8 mouse cellular contexts compared by ENCODE assay signal in genomic region chr8:90347581-90348177, GRCm38 (mm10). TPM values are rescaled to one million over a fixed set of nuclear protein-coding genes. Genes with fewer than 3 reads are reported as not detected.
DNase-seq lines count a peak whose midpoint lies in the region; ATAC-seq lines count a peak whose summit lies in the region.

No protein-coding gene starts in this region.

- H3K36me3 ChIP-seq in forebrain, embryonic 15.5 days = no peaks in the 10 kb centered on the region
- H3K36me3 ChIP-seq in kidney, embryonic 16.5 days (ENCODE audit: insufficient read depth, low read length) = no peaks in the 10 kb centered on the region

- no peaks in the 10 kb centered on the region for H3K27me3 ChIP-seq in forebrain, embryonic 15.5 days
- H3K27me3 ChIP-seq in kidney, embryonic 16.5 days (ENCODE audit: insufficient read depth, low read length) = peaks cover 7% of the 10 kb centered on the region; the same call in 1 of the 2 replicates

- peak overlapping the region; percentile 61 for H3K4me2 ChIP-seq in forebrain, embryonic 15.5 days (replicated peaks)
- H3K4me2 ChIP-seq in kidney, embryonic 16.5 days (replicated peaks; ENCODE audit: low read depth, low read length) = peak overlapping the region; percentile 79

- H3K4me1 ChIP-seq in forebrain, embryonic 15.5 days = peaks cover 50% of the 10 kb centered on the region
- H3K4me1 ChIP-seq in kidney, embryonic 16.5 days (ENCODE audit: insufficient read depth, low read length) = peaks cover 32% of the 10 kb centered on the region

- ATAC-seq in forebrain, embryonic 15.5 days (replicated peaks) = peak; percentile 61
- ATAC-seq in kidney, embryonic 16.5 days (ENCODE audit: low FRiP score, low TSS enrichment) = peak; percentile 53
- ATAC-seq in megakaryocyte, adult 5-6 weeks (ENCODE audit: poor library complexity, severe bottlenecking) = peak; percentile 47

- peak overlapping the region; percentile 96 for H3K27ac ChIP-seq in forebrain, embryonic 15.5 days (replicated peaks)
- peak overlapping the region; percentile 95 for H3K27ac ChIP-seq in kidney, embryonic 16.5 days (ENCODE audit: low read length)

- peak; percentile 12 for DNase-seq in gastrocnemius, postnatal 14 days
- DNase-seq in gastrocnemius, adult 8-10 months (ENCODE audit: low spot score in 2 of 2) = no peak
- DNase-seq in R1 (ENCODE audit: low read depth, low spot score) = peak; percentile 18
- peak; percentile 20 to 26 for DNase-seq in thymus, adult 18-20 months
- no peak for DNase-seq in urinary bladder, postnatal 10 days (ENCODE audit: low spot score)

- H3K4me3 ChIP-seq in forebrain, embryonic 15.5 days = peak overlapping the region; percentile 90
- H3K4me3 ChIP-seq in kidney, embryonic 16.5 days (ENCODE audit: low read length) = peak overlapping the region; percentile 73

- H3K9me3 ChIP-seq in forebrain, embryonic 15.5 days = no peaks in the 10 kb centered on the region
- H3K9me3 ChIP-seq in kidney, embryonic 16.5 days (ENCODE audit: low read length) = no peaks in the 10 kb centered on the region

- peak overlapping the region; percentile 98 for H3K9ac ChIP-seq in forebrain, embryonic 15.5 days (replicated peaks)
- peak overlapping the region; percentile 97 for H3K9ac ChIP-seq in kidney, embryonic 16.5 days (replicated peaks; ENCODE audit: low read length)

- under 1% methylated on average over 59 of the region's 66 CpGs for WGBS in forebrain, embryonic 15.5 days
- WGBS in kidney, embryonic 16.5 days = under 1% methylated on average over 57 of the region's 66 CpGs

- intact Hi-C loops in gastrocnemius, postnatal 14 days (cut with DNase I; ENCODE audit: low total_unique reads) = no loop called here

RNA-seq across cellular contexts. Expression of gene Tox3, which starts 0.5 kb away (rescaled TPM):
- total RNA-seq in gastrocnemius, postnatal 14 days (2021) = under 1 TPM; 0.33 to 0.40 TPM
- total RNA-seq in gastrocnemius, adult 8-10 months (2022) = under 1 TPM in 3 of 4 experiments, not detected in 1; 0.08 to 0.19 (median 0.10) TPM
- 32.4 and 35.0 TPM in 2 replicates for polyA plus RNA-seq in forebrain, embryonic 15.5 days (2015; fragmentation: Nextera tagmentation; extraction: Ambion mirVana)
- polyA plus RNA-seq in kidney, embryonic 16.5 days (2015; fragmentation: Nextera tagmentation; extraction: Ambion mirVana) = 7.9 and 8.8 TPM in 2 replicates
- 0.80 and 1.4 TPM in 2 replicates for total RNA-seq in megakaryocyte, adult 5-6 weeks (2015)
- total RNA-seq in megakaryocyte, adult 5-6 weeks (2017) = 0.07 and 0.73 TPM in 2 replicates

Comparison
In these comparisons a context has a peak if more than half of its experiments do, and no peak if none do; other contexts are left out.
1. DNase-seq: peak in gastrocnemius, postnatal 14 days (single experiment), R1 (single experiment) and thymus, adult 18-20 months (2 of 2); none in gastrocnemius, adult 8-10 months (0 of 2) and urinary bladder, postnatal 10 days (single experiment).
2. Peak in every context shown above with its lines, with median percentiles within 50 percentile points of each other: ATAC-seq.